Mouse (Mus musculus) bone marrow, adult 2 months (tissue): Measurements from ENCODE around the gene Stx1a. TPM values are rescaled to one million over a fixed set of nuclear protein-coding genes. Genes with fewer than 3 reads are reported as not detected.

ENCODE experiments used
- H3K27ac ChIP-seq: fragments of 200-500 bp; 2 replicates; pipeline ENCODE4 v1.5.1; 2012; ENCODE audit warnings: low read depth, mild to moderate bottlenecking, control low read depth, inconsistent platforms, low read length; ENCODE audit not compliant: control insufficient read depth, poor library complexity, insufficient read depth
- H3K4me1 ChIP-seq: fragments of 200-500 bp; 2 replicates; pipeline ENCODE4 v1.6.1; 2011; ENCODE audit warnings: low read length; ENCODE audit not compliant: control insufficient read depth, insufficient read depth
- H3K4me3 ChIP-seq: fragments of 200-500 bp; replicated peaks from 2 replicates; pipeline ENCODE3; 2011; ENCODE audit warnings: mild to moderate bottlenecking, low read depth, low read length, control low read depth; ENCODE audit not compliant: control insufficient read depth
- CTCF ChIP-seq: fragments of 200-500 bp; IDR thresholded peaks from 2 replicates; pipeline ENCODE4 v1.5.1; 2011; ENCODE audit warnings: low read length, control low read depth; ENCODE audit not compliant: control insufficient read depth, insufficient read depth
- POLR2A ChIP-seq: fragments of 200-500 bp; IDR thresholded peaks from 2 replicates; pipeline ENCODE4 v1.6.1; 2011; ENCODE audit warnings: low read depth, mild to moderate bottlenecking, control low read depth, low read length, borderline replicate concordance; ENCODE audit not compliant: control insufficient read depth
- WGBS: fragments of 180-500 bp; shearing (Covaris S2); methylation state at CpG from one replicate; pipeline ENCODE4 v1.1.7; 2018; 5-methylcytosine and 5-hydroxymethylcytosine counted together
- polyA plus RNA-seq: library from polyadenylated mRNA; stranded (reverse); fragments of >200 nt; gene quantifications from 2 replicates; pipeline ENCODE4 v1.2.4, GENCODE M21; 2011; ENCODE audit warnings: low replicate concordance; ENCODE audit not compliant: missing spikeins, insufficient read depth, insufficient read length

Stx1a gene
- polyA plus RNA-seq, 1 experiment = 2.9 TPM

DNA sequence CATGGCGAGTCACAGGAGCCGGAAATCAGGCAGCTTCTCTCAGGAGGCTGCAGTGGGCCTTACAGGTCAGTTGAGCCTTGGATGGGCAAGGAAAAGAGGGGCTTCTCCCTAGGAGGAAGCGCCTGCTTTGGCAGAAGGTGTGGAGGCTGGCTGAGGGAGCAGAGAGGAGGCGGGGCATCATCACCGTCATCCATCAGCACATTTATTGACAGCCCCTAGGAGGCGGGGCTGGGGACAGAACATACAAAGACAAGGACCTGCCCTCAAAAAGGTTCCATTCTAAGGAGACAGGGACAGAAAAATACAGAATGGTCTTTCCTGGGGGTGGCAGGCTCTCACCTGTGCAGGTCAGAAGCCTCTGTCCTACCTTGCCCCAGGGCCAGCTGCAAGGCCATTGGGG, 49.4 kb downstream of the Stx1a start:
- 83% methylated on average over 6 of the region's 6 CpGs for WGBS
- H3K4me1 ChIP-seq = no peaks in the 10 kb centered on the region
- TF ChIP-seq POLR2A = no peak

DNA sequence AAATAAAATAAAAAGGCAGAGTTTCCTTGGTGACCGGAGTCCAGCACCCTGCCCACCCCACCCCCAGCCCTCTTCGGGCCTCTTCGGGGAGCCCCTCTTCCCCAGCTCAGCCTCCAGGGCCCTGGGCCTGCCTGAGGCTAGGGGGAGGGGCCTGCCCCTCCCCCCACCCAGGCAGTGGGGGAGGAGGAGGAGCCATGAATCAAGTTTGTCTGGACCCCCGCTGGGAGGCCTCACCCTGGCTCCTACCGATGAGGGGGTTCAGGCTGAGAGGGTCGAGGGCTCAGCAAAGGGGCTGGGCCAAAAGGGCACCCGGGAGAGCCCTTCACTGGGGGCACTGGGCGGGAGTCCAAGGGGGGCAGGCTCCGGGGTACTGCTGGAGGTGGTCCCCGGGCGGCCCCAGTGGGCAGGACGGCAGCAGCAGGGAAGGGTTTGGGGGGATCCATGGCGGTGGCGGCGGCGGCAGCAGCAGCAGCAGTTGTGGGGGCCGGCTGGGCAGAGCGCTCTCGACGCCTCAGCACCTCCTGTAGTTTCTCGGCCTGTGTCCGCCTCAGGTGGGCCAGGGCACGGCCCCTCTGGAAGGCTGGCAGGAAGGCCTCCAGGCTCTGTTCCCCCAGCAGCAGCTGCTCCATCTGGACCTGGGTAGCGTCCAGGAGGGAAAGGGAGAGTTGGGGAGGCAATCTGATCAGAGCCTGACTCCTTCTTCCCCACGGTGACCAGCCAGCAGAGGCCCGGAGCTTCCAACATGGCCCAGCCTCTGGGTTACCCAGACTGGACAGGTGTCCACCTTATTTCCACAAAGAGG, 50.3 kb downstream of the Stx1a start:
- Histone ChIP-seq H3K4me3 (no peak overlapping the region), H3K27ac (no peak overlapping the region; the same call in 1 of the 2 replicates), H3K4me1 (no peaks in the 10 kb centered on the region)
- TF ChIP-seq CTCF (no peak), POLR2A (no peak)
- WGBS = 73% methylated on average over 26 of the region's 26 CpGs

More for the DNA sequence above, 49.4 kb downstream of the Stx1a start:
- H3K27ac ChIP-seq = no peak overlapping the region
- no peak overlapping the region for H3K4me3 ChIP-seq

DNA sequence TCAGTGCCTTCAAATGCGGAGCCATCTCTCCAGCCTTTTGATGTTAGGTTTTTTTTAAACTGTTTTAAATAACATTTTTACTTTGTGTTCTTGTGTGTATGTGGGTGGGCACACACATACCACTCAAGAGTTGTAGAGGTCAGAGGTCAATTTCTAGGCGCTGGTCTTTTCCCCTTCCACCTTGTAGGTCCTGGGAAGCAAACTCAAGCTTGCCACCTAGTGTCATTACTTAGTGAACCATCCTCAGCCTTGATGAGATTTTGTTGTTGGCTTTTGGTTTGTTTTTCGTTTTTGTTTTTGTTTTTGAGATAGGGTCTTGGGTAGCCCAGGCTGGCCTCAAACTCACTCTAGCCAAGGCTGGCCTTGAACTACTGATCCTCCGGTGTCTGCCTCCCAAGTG, 52.4 kb downstream of the Stx1a start:
- 63% methylated on average over 4 of the region's 4 CpGs for WGBS
- Histone ChIP-seq H3K4me3 (no peak overlapping the region), H3K4me1 (no peaks in the 10 kb centered on the region), H3K27ac (no peak overlapping the region)
- TF ChIP-seq CTCF (no peak), POLR2A (no peak)

DNA sequence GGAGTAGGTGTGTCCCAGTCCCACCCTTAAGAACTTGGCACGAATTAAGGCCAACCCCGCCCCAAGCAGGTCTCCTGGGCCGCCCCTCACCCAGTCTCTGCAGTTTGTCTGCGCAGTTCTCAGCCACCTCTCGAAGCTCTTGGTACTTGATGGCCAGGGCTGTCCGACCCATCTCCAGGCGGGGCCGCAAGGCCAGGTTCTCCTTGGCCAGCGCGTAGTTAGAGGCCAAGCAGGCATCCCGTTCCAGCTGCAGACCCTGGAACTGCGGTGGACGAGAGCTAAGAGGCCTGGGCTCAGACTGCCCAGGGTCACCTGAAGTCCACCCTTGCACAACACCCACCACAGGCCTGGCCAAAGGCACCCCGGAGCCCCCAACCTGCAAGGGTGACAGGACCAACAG, 53.1 kb downstream of the Stx1a start:
- TF ChIP-seq CTCF (no peak), POLR2A (no peak)
- WGBS = 86% methylated on average over 14 of the region's 14 CpGs
- Histone ChIP-seq H3K27ac (no peak overlapping the region; the same call in 1 of the 2 replicates), H3K4me1 (no peaks in the 10 kb centered on the region), H3K4me3 (no peak overlapping the region)

DNA sequence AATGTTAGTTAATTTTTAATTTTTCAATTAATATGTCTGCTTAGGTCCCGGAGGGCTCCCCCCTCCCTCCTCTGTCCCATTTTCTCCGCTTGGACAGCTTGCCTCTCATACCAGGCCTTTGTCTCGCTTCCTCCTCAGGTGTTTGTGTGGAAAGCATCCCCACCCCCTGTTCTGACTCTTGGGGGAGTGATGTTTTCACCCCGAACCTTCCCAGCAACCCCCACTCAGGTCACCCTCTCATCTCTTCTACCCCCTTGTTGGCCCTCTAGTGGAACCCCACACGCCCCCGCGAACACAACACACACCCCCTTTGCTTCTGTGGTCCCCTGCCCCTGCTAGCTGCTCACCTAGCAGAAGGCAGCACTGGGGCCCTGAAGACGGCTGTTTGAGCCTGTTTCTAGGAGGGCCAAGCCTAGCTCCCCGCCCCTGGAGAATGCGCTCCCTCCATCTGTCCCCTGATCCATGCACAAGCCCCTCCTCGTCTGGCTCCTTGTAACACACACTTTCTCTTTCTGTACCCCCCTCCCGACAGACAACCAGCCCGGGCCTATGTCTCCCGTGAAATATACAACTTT, 53.7 kb downstream of the Stx1a start:
- Histone ChIP-seq H3K27ac (no peak overlapping the region), H3K4me1 (no peaks in the 10 kb centered on the region), H3K4me3 (no peak overlapping the region)
- TF ChIP-seq CTCF (no peak), POLR2A (no peak)
- 50% methylated on average over 14 of the region's 14 CpGs for WGBS

DNA sequence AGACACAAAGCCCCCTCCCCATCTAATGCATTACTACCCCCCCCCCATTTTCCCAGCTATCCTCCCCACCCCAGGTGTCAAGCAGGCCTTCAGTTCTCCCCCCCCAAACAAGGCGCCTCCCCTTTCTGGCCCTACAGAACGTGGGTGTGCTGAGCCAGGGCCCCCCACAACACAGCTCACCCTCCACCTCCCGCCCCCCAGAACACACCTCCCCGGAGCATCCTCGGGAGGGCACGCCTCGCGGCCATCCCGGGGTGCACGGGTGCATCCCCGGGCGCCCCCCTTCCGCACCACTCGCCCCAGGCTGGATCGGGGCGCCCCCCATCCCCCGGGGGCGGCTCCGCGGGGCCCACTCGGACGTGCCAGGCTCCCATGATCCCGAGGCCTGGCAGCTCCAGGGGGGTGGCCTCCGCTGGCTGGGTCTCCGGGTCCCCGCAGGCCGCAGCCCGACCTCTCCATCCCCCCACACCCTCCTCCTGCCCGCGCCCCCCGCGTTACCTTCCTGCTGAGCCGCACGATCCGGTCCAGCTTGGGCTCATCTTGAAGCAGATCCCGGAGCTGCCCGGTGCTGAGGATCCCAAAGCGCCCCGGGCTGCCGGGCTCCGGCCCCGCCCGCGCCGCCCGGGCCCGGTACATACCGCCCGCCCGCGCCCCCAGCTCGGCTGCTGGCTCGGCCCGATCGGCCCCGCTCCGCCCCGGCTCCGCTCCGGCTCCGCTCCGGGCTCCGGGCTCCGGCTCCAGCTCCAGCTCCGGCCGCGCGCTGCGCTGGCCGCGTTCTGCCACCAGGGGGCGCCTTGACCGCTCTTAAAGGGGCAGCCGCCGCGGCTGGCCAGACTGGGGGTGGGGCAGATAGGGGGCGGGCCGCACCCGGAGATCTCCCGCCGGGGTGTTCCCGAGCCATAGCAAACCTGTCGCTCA, 54.5 kb downstream of the Stx1a start, which contains the start of gene Vps37d:
Gene Vps37d (minus strand): TSS at position 703 of the 918 bp plus-strand sequence.
- H3K4me3 ChIP-seq = peak within 1 kb of the TSS; percentile 39
- no peaks in the 10 kb centered on the region for H3K4me1 ChIP-seq
- WGBS = 2% methylated on average over 77 of the region's 83 CpGs
- no peak for TF ChIP-seq POLR2A
- peak; percentile 63; the same call in 1 of the 2 replicates for TF ChIP-seq CTCF
- no peak within 1 kb of the TSS; the same call in 1 of the 2 replicates for H3K27ac ChIP-seq

DNA sequence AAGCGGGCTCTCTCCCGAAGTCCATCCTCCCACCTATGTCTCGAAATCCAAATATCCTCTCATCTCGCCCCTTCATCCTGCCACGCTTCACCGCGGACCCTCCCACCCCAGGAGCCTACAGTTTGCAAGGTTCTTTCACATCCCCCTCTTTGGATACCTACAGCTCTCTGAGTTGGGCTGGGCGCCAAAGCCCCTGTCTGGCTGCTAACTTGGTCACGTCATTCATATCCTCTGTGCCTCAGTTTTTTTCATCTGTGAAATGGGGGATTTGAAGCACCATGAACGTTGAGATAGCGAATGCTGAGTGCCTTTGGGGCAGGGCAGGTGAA, 55.2 kb downstream of the Stx1a start:
- Histone ChIP-seq H3K27ac (no peak overlapping the region), H3K4me3 (peak overlapping the region; percentile 31), H3K4me1 (no peaks in the 10 kb centered on the region)
- WGBS = 5% methylated on average over 11 of the region's 11 CpGs
- TF ChIP-seq CTCF = no peak
- no peak for TF ChIP-seq POLR2A

DNA sequence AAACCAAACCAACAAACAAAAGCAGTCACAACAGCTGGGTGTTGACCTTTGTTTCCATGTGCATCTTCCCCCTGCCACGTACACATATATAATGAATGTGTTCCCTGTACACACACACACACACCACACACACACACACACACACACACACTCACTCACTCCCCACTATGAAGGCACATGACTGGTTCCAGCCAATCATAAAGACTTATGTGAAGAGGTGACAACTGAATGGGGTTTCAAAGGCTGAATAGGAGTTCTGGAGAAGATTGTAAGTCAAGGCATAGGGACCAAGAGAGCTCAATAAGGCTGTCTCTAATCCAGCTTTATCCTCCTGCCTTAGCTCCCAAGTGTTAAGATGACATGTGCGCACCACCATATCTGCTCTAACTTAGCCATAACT, 56.3 kb downstream of the Stx1a start:
- no peak for TF ChIP-seq CTCF
- no peak for TF ChIP-seq POLR2A
- WGBS = 88% methylated on average over 2 of the region's 2 CpGs
- no peaks in the 10 kb centered on the region for H3K4me1 ChIP-seq
- no peak overlapping the region for H3K27ac ChIP-seq
- no peak overlapping the region for H3K4me3 ChIP-seq

DNA sequence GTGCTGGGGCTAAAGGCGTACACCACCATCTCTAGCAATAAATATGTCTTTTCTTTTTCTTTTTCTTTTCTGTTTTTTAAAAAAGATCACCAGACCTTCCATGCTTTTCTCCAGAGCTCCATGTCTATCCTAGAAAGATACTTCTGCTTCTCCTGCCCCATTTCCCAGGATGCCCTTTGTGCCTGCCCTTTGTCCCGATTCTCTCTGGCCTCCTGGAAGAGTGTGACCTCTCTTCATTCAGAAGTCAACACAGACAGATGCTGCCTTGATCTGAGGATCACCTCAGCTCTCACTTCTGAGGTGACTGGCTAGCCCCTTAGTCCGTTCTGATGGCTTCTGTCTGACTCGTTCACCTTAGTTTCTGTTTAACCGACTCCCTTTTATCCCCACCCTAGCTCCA, 57.3 kb downstream of the Stx1a start:
- no peak for TF ChIP-seq POLR2A
- no peak for TF ChIP-seq CTCF
- no peak overlapping the region for H3K27ac ChIP-seq
- WGBS = 73% methylated on average over 5 of the region's 5 CpGs
- H3K4me3 ChIP-seq = no peak overlapping the region
- H3K4me1 ChIP-seq = no peaks in the 10 kb centered on the region
